Mouse (Mus musculus) heart, embryonic 16.5 days (tissue): ENCODE results near the gene Lbhd1. TPM values are rescaled to one million over a fixed set of nuclear protein-coding genes. Genes with fewer than 3 reads are reported as not detected.

Source experiments
- ATAC-seq: fragments of 200-750 bp; cut with Nextera tagmentation; replicated peaks from 2 replicates; pipeline ENCODE4 v1.8.0; 2017; ENCODE audit warnings: moderate number of reproducible peaks; ENCODE audit not compliant: insufficient read depth, low FRiP score; ENCODE audit errors: extremely low read depth
- H3K27ac ChIP-seq: fragments of 300-500 bp; sonication (generic); 2 replicates; pipeline ENCODE4 v1.5.1; 2014; ENCODE audit warnings: mild to moderate bottlenecking, low read length, control low read depth, moderate library complexity
- H3K27me3 ChIP-seq: fragments of 300-500 bp; sonication (generic); 2 replicates; pipeline ENCODE4 v1.6.1; 2014; ENCODE audit warnings: low read length, mixed read lengths; ENCODE audit not compliant: control insufficient read depth, insufficient read depth
- H3K36me3 ChIP-seq: fragments of 300-500 bp; sonication (generic); 2 replicates; pipeline ENCODE4 v1.6.1; 2014; ENCODE audit not compliant: control insufficient read depth, insufficient read depth
- H3K4me1 ChIP-seq: fragments of 300-500 bp; sonication (generic); 2 replicates; pipeline ENCODE4 v1.6.1; 2014; ENCODE audit warnings: low read length, mixed read lengths; ENCODE audit not compliant: control insufficient read depth, insufficient read depth
- H3K4me2 ChIP-seq: fragments of 300-500 bp; sonication (generic); 2 replicates; pipeline ENCODE4 v1.6.1; 2014; ENCODE audit warnings: low read depth, mild to moderate bottlenecking, control low read depth, low read length
- H3K4me3 ChIP-seq: fragments of 300-500 bp; sonication (generic); 2 replicates; pipeline ENCODE4 v1.5.1; 2014; ENCODE audit warnings: mild to moderate bottlenecking, control low read depth, low read length
- H3K9ac ChIP-seq: fragments of 300-500 bp; sonication (generic); 2 replicates; pipeline ENCODE4 v1.6.1; 2014; ENCODE audit warnings: low read length, control low read depth
- H3K9me3 ChIP-seq: fragments of 300-500 bp; sonication (generic); replicated peaks from 2 replicates; pipeline ENCODE4 v1.6.1; 2016; ENCODE audit warnings: low read length; ENCODE audit not compliant: control insufficient read depth
- WGBS: fragments of 180-500 bp; shearing (Covaris S2); extraction: QIAGEN DNeasy Blood & Tissue Kit; methylation state at CpG from one replicate; pipeline ENCODE4 v1.1.7; 2014; 5-methylcytosine and 5-hydroxymethylcytosine counted together
- polyA plus RNA-seq: library from polyadenylated mRNA; unstranded; fragments of >200 nt; fragmentation: Nextera tagmentation; extraction: Ambion mirVana; gene quantifications from 2 replicates; pipeline ENCODE4 v1.2.1, GENCODE M21; 2015

The Lbhd1 gene
- polyA plus RNA-seq, 1 experiment from 2014 or later, result 25.2 TPM

DNA sequence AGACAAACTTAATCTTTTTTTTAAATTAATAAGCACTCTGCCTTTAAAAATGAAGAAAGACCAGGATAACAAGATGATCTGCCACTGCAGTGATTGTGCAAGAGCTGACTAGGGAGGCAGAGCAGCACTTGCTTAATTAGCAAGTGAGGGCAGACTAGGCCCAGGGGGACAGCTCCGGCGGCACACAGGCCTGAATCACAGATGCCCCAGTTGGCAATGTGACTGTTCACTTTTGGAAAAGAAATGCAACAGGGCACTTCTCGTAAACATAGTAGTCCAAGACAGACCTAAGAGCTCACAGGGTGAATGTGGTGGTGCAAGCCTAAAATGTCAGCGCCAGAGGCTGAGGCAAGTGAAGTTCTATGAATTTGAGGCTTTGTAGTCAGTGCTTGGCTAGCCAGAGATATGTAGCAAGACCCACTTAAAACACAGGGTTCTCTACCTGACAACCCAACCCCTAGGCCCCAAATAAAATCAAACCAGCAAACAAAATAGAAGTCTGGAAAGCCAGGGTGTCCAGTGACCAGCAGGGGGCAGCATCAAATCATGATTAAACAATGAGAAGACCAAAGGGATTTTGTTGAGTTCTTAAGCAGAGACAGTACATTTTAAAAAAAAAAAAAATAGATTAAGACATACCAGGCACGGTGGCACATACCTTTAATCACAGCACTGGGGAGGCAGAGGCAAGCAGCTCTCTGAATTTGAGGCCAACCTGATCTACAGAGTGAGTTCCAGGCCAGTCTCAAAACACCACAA lies 39.0 kb upstream of the Lbhd1 start:
- H3K4me2 ChIP-seq, result no peak overlapping the region
- H3K27me3 ChIP-seq, result no peaks in the 10 kb centered on the region
- no peak overlapping the region for H3K4me3 ChIP-seq
- ATAC-seq, result no peak
- no peak overlapping the region for H3K9ac ChIP-seq
- H3K9me3 ChIP-seq, result no peaks in the 10 kb centered on the region
- H3K36me3 ChIP-seq, result peaks cover 20% of the 10 kb centered on the region
- WGBS, result 61% methylated on average over 5 of the region's 5 CpGs
- H3K27ac ChIP-seq, result no peak overlapping the region
- peaks cover 10% of the 10 kb centered on the region for H3K4me1 ChIP-seq

DNA sequence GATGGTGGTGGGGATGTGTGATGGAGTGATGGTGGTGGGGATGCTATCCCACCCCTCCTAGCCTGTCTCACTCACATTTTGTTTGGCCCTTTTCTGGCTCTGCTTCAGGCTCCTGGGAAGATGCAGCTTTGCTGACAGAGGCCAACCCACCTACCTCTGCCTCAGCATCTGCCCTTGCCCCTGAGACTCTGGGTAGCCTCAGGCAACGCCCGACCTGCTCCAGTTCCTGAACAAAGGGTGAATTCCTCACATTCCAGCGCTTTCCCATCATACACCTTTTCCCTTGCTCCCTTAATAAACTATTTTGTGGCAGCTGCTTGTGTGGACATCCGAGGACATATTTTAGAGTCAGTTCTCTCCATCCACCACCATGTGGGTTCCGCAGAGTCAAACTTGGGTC lies 35.2 kb upstream of the Lbhd1 start:
- H3K36me3 ChIP-seq, result peaks cover 17% of the 10 kb centered on the region
- no peak overlapping the region for H3K9ac ChIP-seq
- no peak overlapping the region for H3K4me3 ChIP-seq
- H3K27me3 ChIP-seq, result no peaks in the 10 kb centered on the region
- no peak overlapping the region for H3K27ac ChIP-seq
- WGBS, result 66% methylated on average over 5 of the region's 5 CpGs
- ATAC-seq, result no peak
- H3K4me1 ChIP-seq, result peaks cover 11% of the 10 kb centered on the region
- no peaks in the 10 kb centered on the region for H3K9me3 ChIP-seq
- no peak overlapping the region for H3K4me2 ChIP-seq

GRCm38 (mm10) chr19:8850402-8850901 lies 33.1 kb upstream of the Lbhd1 start, which contains the start of gene Lrrn4cl:
TSS of gene Lrrn4cl (plus strand) at chr19:8850768.
- H3K4me2 ChIP-seq, result peak within 1 kb of the TSS; percentile 43; the same call in 1 of the 2 replicates
- H3K4me1 ChIP-seq, result peaks cover 11% of the 10 kb centered on the region
- H3K27ac ChIP-seq, result peak within 1 kb of the TSS; percentile 52
- no peaks in the 10 kb centered on the region for H3K9me3 ChIP-seq
- no peak within 1 kb of the TSS for H3K4me3 ChIP-seq
- WGBS, result 17% methylated on average over 7 of the region's 7 CpGs
- no peaks in the 10 kb centered on the region for H3K27me3 ChIP-seq
- H3K9ac ChIP-seq, result peak within 1 kb of the TSS; percentile 30; the same call in 1 of the 2 replicates
- peak; percentile 66 for ATAC-seq
- H3K36me3 ChIP-seq, result peaks cover 17% of the 10 kb centered on the region

DNA sequence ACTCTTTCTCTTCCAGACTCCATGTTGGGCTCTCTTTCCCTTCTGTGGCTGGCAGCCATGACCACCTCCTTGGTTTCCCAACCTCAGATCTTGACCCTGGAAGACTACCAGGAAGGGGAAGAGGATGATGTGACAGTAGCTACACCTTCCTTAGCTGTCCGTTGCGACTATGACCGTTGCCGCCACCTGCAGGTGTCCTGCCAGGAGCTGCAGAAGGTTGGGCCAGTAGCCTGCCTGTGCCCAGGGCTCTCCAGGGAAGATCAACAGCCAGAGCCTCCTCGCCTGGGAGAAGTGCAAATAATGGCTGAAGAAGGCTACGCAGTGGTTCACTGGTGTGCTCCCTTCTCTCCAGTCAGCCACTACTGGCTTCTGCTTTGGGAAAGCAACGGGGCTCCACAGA lies 31.9 kb upstream of the Lbhd1 start:
- Histone ChIP-seq H3K9ac (no peak overlapping the region), H3K27ac (no peak overlapping the region), H3K4me1 (peaks cover 11% of the 10 kb centered on the region), H3K4me2 (no peak overlapping the region), H3K4me3 (no peak overlapping the region), H3K36me3 (peaks cover 9% of the 10 kb centered on the region), H3K27me3 (no peaks in the 10 kb centered on the region), H3K9me3 (no peaks in the 10 kb centered on the region)
- 45% methylated on average over 7 of the region's 7 CpGs for WGBS
- ATAC-seq, result no peak

DNA sequence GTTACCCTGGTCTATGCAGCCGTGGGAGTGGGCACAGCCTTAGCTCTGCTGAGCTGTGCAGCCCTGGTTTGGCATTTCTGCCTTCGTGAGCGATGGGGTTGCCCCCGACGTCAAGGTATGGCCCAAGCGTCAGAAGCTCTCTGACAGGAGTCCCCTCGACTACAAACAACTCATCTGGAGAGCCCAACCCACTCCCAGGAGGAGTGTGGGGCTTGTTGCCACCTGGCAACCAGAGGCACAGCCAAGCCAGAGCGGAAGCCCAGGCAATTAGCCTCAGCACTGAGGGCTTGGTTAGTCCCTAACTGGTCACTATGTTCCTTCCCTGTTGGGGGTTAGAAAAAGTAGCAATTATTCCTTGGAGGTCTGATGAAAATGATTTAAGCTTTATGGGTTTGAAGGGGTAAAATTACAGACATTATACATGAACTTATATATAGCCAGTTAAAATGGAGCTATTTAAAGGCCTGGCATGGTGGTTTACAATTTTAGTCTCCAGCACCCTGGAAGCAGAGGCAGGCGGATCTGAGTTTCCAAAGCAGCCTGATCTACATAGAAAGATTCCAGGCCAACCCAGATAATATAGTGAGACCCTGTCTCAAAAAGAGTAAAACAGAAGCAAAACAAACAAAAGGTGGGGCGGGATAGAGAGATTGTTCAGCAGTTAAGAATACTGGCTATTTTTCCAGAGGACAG lies 31.1 kb upstream of the Lbhd1 start:
- no peak overlapping the region for H3K27ac ChIP-seq
- peaks cover 11% of the 10 kb centered on the region for H3K4me1 ChIP-seq
- H3K9ac ChIP-seq, result no peak overlapping the region
- no peaks in the 10 kb centered on the region for H3K27me3 ChIP-seq
- peaks cover 4% of the 10 kb centered on the region; the same call in 1 of the 2 replicates for H3K36me3 ChIP-seq
- no peak overlapping the region for H3K4me3 ChIP-seq
- WGBS, result 49% methylated on average over 10 of the region's 10 CpGs
- no peak for ATAC-seq
- H3K9me3 ChIP-seq, result no peaks in the 10 kb centered on the region
- no peak overlapping the region for H3K4me2 ChIP-seq

DNA sequence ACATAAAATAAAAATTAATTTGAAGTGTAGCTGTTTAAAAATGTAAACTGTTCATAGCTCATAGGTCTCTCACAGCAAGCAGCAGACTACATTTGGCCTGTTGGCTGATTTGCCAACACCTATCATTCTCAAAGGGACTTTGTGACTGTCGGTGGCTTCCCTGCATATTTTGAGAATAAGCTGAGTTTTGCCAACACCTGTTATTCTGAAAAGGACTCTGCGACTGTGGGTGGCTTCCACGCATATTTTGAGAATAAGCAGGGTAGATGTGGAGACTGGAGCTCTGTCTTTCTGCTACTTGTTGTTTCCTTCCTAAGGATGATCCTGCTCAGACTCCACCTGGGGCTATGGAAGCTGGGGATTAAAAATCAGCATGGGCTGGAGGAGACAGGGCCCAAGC lies 30.4 kb upstream of the Lbhd1 start:
- Histone ChIP-seq H3K4me1 (peaks cover 11% of the 10 kb centered on the region), H3K27ac (no peak overlapping the region), H3K27me3 (no peaks in the 10 kb centered on the region), H3K9ac (no peak overlapping the region), H3K9me3 (no peaks in the 10 kb centered on the region), H3K4me2 (no peak overlapping the region), H3K36me3 (peaks cover 4% of the 10 kb centered on the region; the same call in 1 of the 2 replicates), H3K4me3 (no peak overlapping the region)
- 67% methylated on average over 3 of the region's 3 CpGs for WGBS
- ATAC-seq, result no peak

GRCm38 (mm10) chr19:8857689-8858088 lies 25.8 kb upstream of the Lbhd1 start:
- no peak for ATAC-seq
- Histone ChIP-seq H3K27me3 (no peaks in the 10 kb centered on the region), H3K4me3 (no peak overlapping the region), H3K9me3 (no peaks in the 10 kb centered on the region), H3K27ac (no peak overlapping the region), H3K4me2 (no peak overlapping the region), H3K36me3 (no peaks in the 10 kb centered on the region), H3K4me1 (no peaks in the 10 kb centered on the region), H3K9ac (no peak overlapping the region)
- WGBS, result 39% methylated on average over 4 of the region's 4 CpGs

DNA sequence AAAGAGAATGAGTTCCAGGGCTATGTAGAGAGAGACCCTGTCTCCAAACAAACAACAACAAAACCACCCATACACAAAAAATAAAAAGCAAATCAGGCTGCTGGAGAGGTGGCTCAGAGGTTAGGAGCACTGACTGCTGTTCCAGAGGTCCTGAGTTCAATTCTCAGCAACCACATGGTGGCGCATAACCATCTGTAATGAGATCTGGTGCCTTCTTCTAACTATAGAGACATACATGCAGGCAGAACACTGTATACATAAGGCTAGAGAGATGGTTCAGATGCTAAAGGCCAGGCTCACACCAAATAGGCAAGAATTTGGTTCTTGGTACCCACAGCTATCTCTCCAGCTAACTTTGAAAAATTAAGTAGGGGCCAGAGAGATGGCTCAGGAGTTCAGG lies 24.5 kb upstream of the Lbhd1 start:
- no peaks in the 10 kb centered on the region for H3K4me1 ChIP-seq
- no peaks in the 10 kb centered on the region for H3K27me3 ChIP-seq
- no peak overlapping the region for H3K4me3 ChIP-seq
- no peak; the same call in 1 of the 2 replicates for ATAC-seq
- no peaks in the 10 kb centered on the region for H3K36me3 ChIP-seq
- no peak overlapping the region for H3K27ac ChIP-seq
- H3K4me2 ChIP-seq, result no peak overlapping the region
- WGBS, result 11% methylated on average over 1 of the region's 1 CpGs
- no peaks in the 10 kb centered on the region for H3K9me3 ChIP-seq
- H3K9ac ChIP-seq, result no peak overlapping the region

DNA sequence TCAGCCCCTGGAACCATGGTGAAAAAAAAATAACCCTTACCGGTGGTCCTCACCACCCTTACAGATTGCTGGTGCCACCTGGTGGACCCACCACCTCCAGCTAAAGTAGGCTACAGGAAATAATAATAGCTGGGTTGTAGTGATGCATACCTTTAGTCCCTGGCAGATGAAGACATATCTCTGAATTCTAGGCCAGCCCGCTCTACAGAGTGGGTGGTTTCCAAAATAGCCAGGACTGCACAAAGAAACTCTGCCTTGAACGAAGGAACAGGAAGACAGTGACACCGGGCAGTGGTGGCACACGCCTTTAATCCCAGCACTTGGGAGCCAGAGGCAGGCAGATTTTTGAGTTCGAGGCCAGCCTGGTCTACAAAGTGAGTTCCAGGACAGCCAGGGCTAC lies 19.3 kb upstream of the Lbhd1 start:
- ATAC-seq, result no peak
- Histone ChIP-seq H3K4me1 (no peaks in the 10 kb centered on the region), H3K4me3 (no peak overlapping the region), H3K4me2 (no peak overlapping the region), H3K9ac (no peak overlapping the region), H3K36me3 (no peaks in the 10 kb centered on the region), H3K27ac (no peak overlapping the region), H3K27me3 (no peaks in the 10 kb centered on the region), H3K9me3 (no peaks in the 10 kb centered on the region)
- WGBS, result 73% methylated on average over 6 of the region's 6 CpGs
